ENCODE assay signal across 10 mouse cellular contexts in the genomic region with DNA sequence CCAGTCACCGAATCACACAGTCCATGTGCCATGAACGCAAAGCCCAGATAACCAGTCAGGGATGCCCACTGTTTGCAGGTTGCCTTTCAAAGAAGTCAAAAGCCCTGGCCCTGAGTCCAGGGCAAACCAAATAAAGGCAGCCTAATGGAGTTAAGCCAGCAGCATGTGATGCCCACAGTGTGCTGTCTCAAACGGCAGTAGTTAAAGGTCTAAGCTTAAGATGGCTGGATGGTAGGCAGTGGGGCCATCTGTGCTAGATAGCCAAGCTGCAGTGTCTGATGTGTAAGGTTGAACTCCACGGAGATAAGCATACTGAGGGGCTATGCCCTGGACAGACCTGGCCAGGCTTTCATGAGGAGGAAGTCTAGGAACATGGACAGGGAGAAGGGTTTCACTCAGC.
DNase-seq lines count a peak whose midpoint lies in the region; ATAC-seq and TF ChIP-seq lines count a peak whose summit lies in the region.
"Had no signal": no experiment of that assay in that cellular context is flagged by ENCODE, and none has a peak within 500 bp of the region (broad histone marks: within the 10 kb centered on the region; RNA-seq: fewer than 3 reads in every experiment).

No protein-coding gene starts in this region.

- no peak overlapping the region for H3K4me3 ChIP-seq in hindbrain, embryonic 10.5 days
- H3K4me3 ChIP-seq in hindbrain, embryonic 14.5 days (replicated peaks; ENCODE audit: low read length) = no peak overlapping the region
- no peak overlapping the region for H3K4me3 ChIP-seq in bone marrow, adult 2 months (replicated peaks; ENCODE audit: control insufficient read depth, low read depth, low read length)
- no peak overlapping the region for H3K4me3 ChIP-seq in heart, embryonic 12.5 days
- H3K4me3 ChIP-seq in liver, embryonic 13.5 days (replicated peaks) = peak overlapping the region; percentile 20

- H3K27me3 ChIP-seq in hindbrain, embryonic 10.5 days (ENCODE audit: insufficient read depth, poor library complexity, severe bottlenecking) = no peaks in the 10 kb centered on the region
- no peaks in the 10 kb centered on the region for H3K27me3 ChIP-seq in hindbrain, embryonic 14.5 days (ENCODE audit: control insufficient read depth, insufficient read depth, low read length)
- H3K27me3 ChIP-seq in heart, embryonic 12.5 days (replicated peaks) = no peaks in the 10 kb centered on the region
- H3K27me3 ChIP-seq in liver, embryonic 13.5 days = no peaks in the 10 kb centered on the region

- WGBS in hindbrain, embryonic 10.5 days = 83% methylated on average over 4 of the region's 4 CpGs
- 83% methylated on average over 4 of the region's 4 CpGs for WGBS in hindbrain, embryonic 14.5 days
- 70% methylated on average over 4 of the region's 4 CpGs for WGBS in bone marrow, adult 2 months
- 45% methylated on average over 4 of the region's 4 CpGs for WGBS in heart, embryonic 12.5 days
- 32% methylated on average over 4 of the region's 4 CpGs for WGBS in liver, embryonic 13.5 days (ENCODE audit: insufficient replicate concordance)

- no peak overlapping the region for H3K9ac ChIP-seq in hindbrain, embryonic 14.5 days
- no peak overlapping the region for H3K9ac ChIP-seq in heart, embryonic 12.5 days
- H3K9ac ChIP-seq in liver, embryonic 13.5 days = peak overlapping the region; percentile 72

- ATAC-seq in hindbrain, embryonic 14.5 days (ENCODE audit: low FRiP score) = no peak
- ATAC-seq in heart, embryonic 12.5 days (ENCODE audit: insufficient number of reproducible peaks, low FRiP score) = peak; percentile 31
- ATAC-seq in liver, embryonic 13.5 days (ENCODE audit: low read depth) = peak; percentile 74

- no peak overlapping the region for H3K4me2 ChIP-seq in hindbrain, embryonic 14.5 days (replicated peaks)
- H3K4me2 ChIP-seq in heart, embryonic 12.5 days = peak overlapping the region; percentile 41
- H3K4me2 ChIP-seq in liver, embryonic 13.5 days = peak overlapping the region; percentile 68

- peak overlapping the region; percentile 69 for H3K27ac ChIP-seq in hindbrain, embryonic 10.5 days
- H3K27ac ChIP-seq in hindbrain, embryonic 14.5 days = no peak overlapping the region
- H3K27ac ChIP-seq in bone marrow, adult 2 months (ENCODE audit: control insufficient read depth, insufficient read depth, low read depth, low read length, poor library complexity) = peak overlapping the region; percentile 81
- peak overlapping the region; percentile 92 for H3K27ac ChIP-seq in heart, embryonic 12.5 days (ENCODE audit: poor library complexity, severe bottlenecking)
- peak overlapping the region; percentile 99 for H3K27ac ChIP-seq in liver, embryonic 13.5 days

- H3K36me3 ChIP-seq in hindbrain, embryonic 10.5 days = peaks cover 9% of the 10 kb centered on the region
- no peaks in the 10 kb centered on the region for H3K36me3 ChIP-seq in hindbrain, embryonic 14.5 days (replicated peaks; ENCODE audit: control insufficient read depth, insufficient read depth)
- peaks cover 9% of the 10 kb centered on the region for H3K36me3 ChIP-seq in heart, embryonic 12.5 days
- no peaks in the 10 kb centered on the region for H3K36me3 ChIP-seq in liver, embryonic 13.5 days

- TF ChIP-seq CTCF in bone marrow, adult 2 months (IDR thresholded peaks at IDR 0.05; ENCODE audit: control insufficient read depth, insufficient read depth, low read length) = no peak

- H3K9me3 ChIP-seq in hindbrain, embryonic 10.5 days = no peaks in the 10 kb centered on the region
- no peaks in the 10 kb centered on the region for H3K9me3 ChIP-seq in hindbrain, embryonic 14.5 days (ENCODE audit: control insufficient read depth, low read length)
- H3K9me3 ChIP-seq in heart, embryonic 12.5 days (replicated peaks) = no peaks in the 10 kb centered on the region
- no peaks in the 10 kb centered on the region for H3K9me3 ChIP-seq in liver, embryonic 13.5 days (replicated peaks)

- TF ChIP-seq POLR2A in bone marrow, adult 2 months (IDR thresholded peaks at IDR 0.05; ENCODE audit: borderline replicate concordance, control insufficient read depth, low read depth, low read length) = no peak

- no peak for DNase-seq in hindbrain, embryonic 10.5 days (ENCODE audit: low spot score)
- no peak for DNase-seq in hindbrain, embryonic 14.5 days (ENCODE audit: low spot score)
- DNase-seq in liver, embryonic 13.5 days = no peak
- DNase-seq in layer of hippocampus, adult 9-11 months = no peak
- DNase-seq in thymus, postnatal 14 days = no peak
- DNase-seq in cerebellum, postnatal 14 days = no peak
- DNase-seq: cerebellum, adult 9-11 months; kidney, postnatal 25 days had no signal

- H3K4me1 ChIP-seq in hindbrain, embryonic 10.5 days (replicated peaks) = peaks cover 56% of the 10 kb centered on the region
- H3K4me1 ChIP-seq in hindbrain, embryonic 14.5 days (replicated peaks; ENCODE audit: control insufficient read depth, insufficient read depth, low read length) = peaks cover 9% of the 10 kb centered on the region; the same call in 1 of the 2 replicates
- H3K4me1 ChIP-seq in bone marrow, adult 2 months (ENCODE audit: control insufficient read depth, insufficient read depth, low read length) = peaks cover 4% of the 10 kb centered on the region
- peaks cover 73% of the 10 kb centered on the region for H3K4me1 ChIP-seq in heart, embryonic 12.5 days (replicated peaks)
- peaks cover 89% of the 10 kb centered on the region for H3K4me1 ChIP-seq in liver, embryonic 13.5 days (replicated peaks)
